In the genomic region with DNA sequence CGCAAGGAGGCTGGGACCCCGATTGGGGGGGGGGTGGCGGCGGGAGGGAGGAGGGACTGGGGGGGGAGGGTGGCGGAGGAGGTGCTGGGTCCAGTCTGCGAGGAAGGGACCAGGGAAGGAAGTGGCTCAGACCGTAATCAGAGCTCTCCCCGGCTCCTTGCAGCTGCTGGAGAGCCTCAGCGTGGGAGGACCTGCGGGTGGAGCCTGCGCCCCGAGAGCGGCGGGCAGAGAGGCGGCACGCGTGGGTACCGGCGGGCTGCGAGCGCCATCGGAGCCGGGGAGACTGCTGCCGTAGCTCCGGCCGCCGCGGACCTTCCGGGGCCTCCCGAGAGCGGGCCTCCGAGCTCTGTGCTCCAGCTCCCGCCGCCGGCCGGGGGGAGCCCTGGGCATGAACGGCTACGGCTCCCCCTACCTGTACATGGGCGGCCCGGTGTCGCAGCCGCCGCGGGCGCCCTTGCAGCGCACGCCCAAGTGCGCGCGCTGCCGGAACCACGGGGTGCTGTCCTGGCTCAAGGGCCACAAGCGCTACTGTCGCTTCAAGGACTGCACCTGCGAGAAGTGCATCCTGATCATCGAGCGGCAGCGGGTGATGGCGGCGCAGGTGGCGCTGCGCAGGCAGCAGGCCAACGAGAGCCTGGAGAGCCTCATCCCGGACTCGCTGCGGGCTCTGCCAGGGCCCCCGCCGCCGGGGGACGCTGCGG, we compare ENCODE assay signal across 8 mouse cellular contexts. TPM values are rescaled to one million over a fixed set of nuclear protein-coding genes. Genes with fewer than 3 reads are reported as not detected.
DNase-seq lines count a peak whose midpoint lies in the region; ATAC-seq and TF ChIP-seq lines count a peak whose summit lies in the region.

No protein-coding gene starts in this region.

- peaks cover 29% of the 10 kb centered on the region for H3K4me1 ChIP-seq in heart, embryonic 15.5 days (replicated peaks)
- peaks cover 17% of the 10 kb centered on the region for H3K4me1 ChIP-seq in liver, embryonic 13.5 days (replicated peaks)
- H3K4me1 ChIP-seq in stomach, embryonic 14.5 days (ENCODE audit: control insufficient read depth, insufficient read depth, low read length): peaks cover 9% of the 10 kb centered on the region; the same call in 1 of the 2 replicates
- H3K4me1 ChIP-seq in thymus, adult 2 months (replicated peaks; ENCODE audit: control insufficient read depth, insufficient read depth, low read length): no peaks in the 10 kb centered on the region

- TF ChIP-seq POLR2A in thymus, adult 2 months (IDR thresholded peaks at IDR 0.05; ENCODE audit: control insufficient read depth, extremely low read depth, insufficient read depth, low read length, poor library complexity): no peak

- peak overlapping the region; percentile 42 for H3K4me3 ChIP-seq in heart, embryonic 15.5 days
- H3K4me3 ChIP-seq in liver, embryonic 13.5 days (replicated peaks): peak overlapping the region; percentile 26
- H3K4me3 ChIP-seq in stomach, embryonic 14.5 days (ENCODE audit: low read depth, low read length): peak overlapping the region; percentile 34
- H3K4me3 ChIP-seq in thymus, adult 2 months (ENCODE audit: control insufficient read depth, insufficient read depth, low read length): no peak overlapping the region

- under 1% methylated on average over 67 of the region's 71 CpGs for WGBS in heart, embryonic 15.5 days
- 1% methylated on average over 52 of the region's 71 CpGs for WGBS in liver, embryonic 13.5 days (ENCODE audit: insufficient replicate concordance)
- 0% methylated on average over 67 of the region's 71 CpGs for WGBS in stomach, embryonic 14.5 days
- whole genome bisulfite sequencing in thymus, adult 2 months: 1% methylated on average over 69 of the region's 71 CpGs

- H3K4me2 ChIP-seq in heart, embryonic 15.5 days: peak overlapping the region; percentile 73
- H3K4me2 ChIP-seq in liver, embryonic 13.5 days: peak overlapping the region; percentile 51
- H3K4me2 ChIP-seq in stomach, embryonic 14.5 days (replicated peaks; ENCODE audit: low read depth, low read length): peak overlapping the region; percentile 53

- H3K27ac ChIP-seq in heart, embryonic 15.5 days: no peak overlapping the region
- H3K27ac ChIP-seq in liver, embryonic 13.5 days: no peak overlapping the region
- no peak overlapping the region for H3K27ac ChIP-seq in stomach, embryonic 14.5 days (ENCODE audit: low read length)
- no peak overlapping the region for H3K27ac ChIP-seq in thymus, adult 2 months (ENCODE audit: control insufficient read depth, insufficient read depth, low read length)

- no peak for ATAC-seq in heart, embryonic 15.5 days (replicated peaks; ENCODE audit: insufficient number of reproducible peaks, insufficient read depth, low FRiP score, low read depth)
- ATAC-seq in liver, embryonic 13.5 days (ENCODE audit: low read depth): no peak
- peak; percentile 68 for ATAC-seq in stomach, embryonic 14.5 days (ENCODE audit: insufficient number of reproducible peaks, insufficient read depth, low FRiP score, low read depth)

- H3K36me3 ChIP-seq in heart, embryonic 15.5 days: no peaks in the 10 kb centered on the region
- no peaks in the 10 kb centered on the region for H3K36me3 ChIP-seq in liver, embryonic 13.5 days
- H3K36me3 ChIP-seq in stomach, embryonic 14.5 days (ENCODE audit: control insufficient read depth, insufficient read depth, low read length): no peaks in the 10 kb centered on the region
- no peaks in the 10 kb centered on the region for H3K36me3 ChIP-seq in thymus, adult 2 months (ENCODE audit: control insufficient read depth, insufficient read depth, low read length)

- H3K9me3 ChIP-seq in heart, embryonic 15.5 days (replicated peaks): no peaks in the 10 kb centered on the region
- no peaks in the 10 kb centered on the region for H3K9me3 ChIP-seq in liver, embryonic 13.5 days (replicated peaks)
- H3K9me3 ChIP-seq in stomach, embryonic 14.5 days (ENCODE audit: control insufficient read depth, low read depth, low read length): no peaks in the 10 kb centered on the region

- peaks cover 96% of the 10 kb centered on the region for H3K27me3 ChIP-seq in heart, embryonic 15.5 days
- H3K27me3 ChIP-seq in liver, embryonic 13.5 days: peaks cover 99% of the 10 kb centered on the region
- H3K27me3 ChIP-seq in stomach, embryonic 14.5 days (ENCODE audit: control insufficient read depth, insufficient read depth, low read length): peaks cover 81% of the 10 kb centered on the region
- peaks cover 27% of the 10 kb centered on the region for H3K27me3 ChIP-seq in thymus, adult 2 months (ENCODE audit: control insufficient read depth, insufficient read depth, low read length)

- no peak for TF ChIP-seq CTCF in thymus, adult 2 months (IDR thresholded peaks at IDR 0.05; ENCODE audit: borderline replicate concordance, control insufficient read depth, extremely low read depth, insufficient read depth, low read length, poor library complexity)

- 0 out of 2 replicates have a peak overlapping the region, but pooled peaks have one; percentile 23 for H3K9ac ChIP-seq in heart, embryonic 15.5 days
- no peak overlapping the region for H3K9ac ChIP-seq in liver, embryonic 13.5 days
- no peak overlapping the region for H3K9ac ChIP-seq in stomach, embryonic 14.5 days (replicated peaks; ENCODE audit: low read depth, low read length)

- DNase-seq in kidney, adult 18-20 months: peak; percentile 27
- DNase-seq in kidney, adult 11 months: no peak
- peak; percentile 8 to 28 for DNase-seq in adrenal gland, postnatal 36 days
- DNase-seq in liver, embryonic 13.5 days: no peak
- no peak for DNase-seq in MN1 (ENCODE audit: low spot score)
- no peak for DNase-seq in thymus, adult 2 months

RNA-seq across cellular contexts. Expression of gene Dmrt3, which starts 0.5 kb away (rescaled TPM):
- total RNA-seq in adrenal gland, postnatal 36 days (2021): not detected
- 0.15 and 0.41 TPM in 2 replicates for polyA plus RNA-seq in heart, embryonic 15.5 days (2015; fragmentation: Nextera tagmentation; extraction: Ambion mirVana)
- not detected in 2 replicates for polyA plus RNA-seq in liver, embryonic 13.5 days (2015; fragmentation: Nextera tagmentation; extraction: Ambion mirVana)
- 1.0 and 1.9 TPM in 2 replicates for polyA plus RNA-seq in stomach, embryonic 14.5 days (2014; fragmentation: Nextera tagmentation; extraction: Ambion mirVana)
- 2.8 and 3.6 TPM in 2 replicates for polyA plus RNA-seq in thymus, adult 2 months (2012; rRNA removed)

Comparison
In these comparisons a context has a peak if more than half of its experiments do, and no peak if none do; other contexts are left out.
1. DNase-seq: peak in kidney, adult 18-20 months (single experiment) and adrenal gland, postnatal 36 days (2 of 2); none in kidney, adult 11 months (single experiment), liver, embryonic 13.5 days (single experiment), MN1 (single experiment) and thymus, adult 2 months (single experiment).
2. Peak in every context shown above with its lines, with median percentiles within 50 percentile points of each other: H3K4me2 ChIP-seq.